Mouse (Mus musculus) lung, postnatal 0 days (tissue): ENCODE data around the gene Naga.

Experiments
- CTCF ChIP-seq: IDR thresholded peaks from 2 replicates; pipeline ENCODE4 v1.5.1; 2016; ENCODE audit warnings: antibody characterized with exemption, mild to moderate bottlenecking
- EP300 ChIP-seq: IDR thresholded peaks from 2 replicates; pipeline ENCODE4 v1.6.1; 2016; ENCODE audit warnings: antibody characterized with exemption, mild to moderate bottlenecking, control low read depth

GRCm38 (mm10) chr15:82379871-82380713 lies 41.4 kb upstream of the Naga start, which contains the start of gene Cyp2d22:
- TF ChIP-seq CTCF (no peak), EP300 (no peak)
